Mouse (Mus musculus): Measurements from ENCODE around the gene Wnt8b. TPM values are rescaled to one million over a fixed set of nuclear protein-coding genes. Genes with fewer than 3 reads are reported as not detected.

The Wnt8b gene
- polyA plus RNA-seq, 1 experiment from 2014 or later: 4.0 TPM

DNA sequence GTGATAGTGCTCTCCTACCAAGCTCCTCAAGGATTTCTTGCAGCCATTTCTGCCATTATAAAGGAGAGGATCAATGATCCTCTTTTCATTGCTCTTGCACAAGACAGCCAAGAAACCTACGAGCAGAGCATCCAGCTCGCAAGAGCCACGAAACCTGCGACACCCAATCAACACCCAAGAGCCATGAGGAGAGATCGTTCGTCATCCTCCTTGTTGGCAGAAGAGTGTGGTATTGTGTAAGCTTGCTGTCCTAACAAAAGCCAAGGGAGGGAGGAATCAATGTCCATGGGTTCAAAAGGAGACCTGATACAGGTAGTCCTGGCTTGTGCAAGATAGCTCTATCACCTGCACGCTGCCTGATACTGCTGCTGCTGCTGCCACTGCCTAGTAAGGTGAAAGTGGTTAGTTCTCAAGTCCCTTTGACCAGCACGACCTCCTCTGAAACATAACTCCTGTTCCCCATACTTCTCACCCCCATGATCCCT is 49.5 kb downstream of the Wnt8b start:
- peaks cover 20% of the 10 kb centered on the region for H3K27me3 ChIP-seq (replicated peaks; ENCODE audit: control insufficient read depth, insufficient read depth, low read length)

DNA sequence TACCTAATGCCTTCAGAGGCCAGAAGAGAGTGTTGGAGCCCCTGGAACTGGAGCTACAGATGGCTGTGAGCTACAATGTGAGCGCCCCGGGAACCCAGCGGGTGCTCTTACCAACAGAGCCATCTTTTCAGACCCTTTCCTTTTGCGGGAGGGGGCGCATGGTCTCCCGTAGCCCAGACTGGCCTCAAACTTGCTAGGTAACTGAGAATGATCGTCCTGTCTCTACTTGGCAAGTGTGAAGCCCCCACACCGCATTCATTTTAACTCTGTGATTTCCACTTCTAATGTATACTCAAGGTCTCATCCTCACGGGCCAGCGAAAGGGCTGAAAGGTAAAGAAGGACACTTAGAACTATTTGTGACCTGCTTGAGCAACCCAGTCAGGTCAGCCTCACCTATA is 51.1 kb downstream of the Wnt8b start:
- DNase-seq (ENCODE audit: low spot score) (no peak), ATAC-seq (no peak)
- Histone ChIP-seq H3K36me3 (ENCODE audit: control insufficient read depth, insufficient read depth, low read length) (peaks cover 12% of the 10 kb centered on the region), H3K27ac (ENCODE audit: low read depth, low read length) (no peak overlapping the region), H3K9ac (ENCODE audit: low read length) (no peak overlapping the region), H3K4me1 (ENCODE audit: control insufficient read depth, insufficient read depth, low read length) (peaks cover 3% of the 10 kb centered on the region; the same call in 1 of the 2 replicates), H3K4me2 (ENCODE audit: low read length) (no peak overlapping the region), H3K4me3 (ENCODE audit: low read depth, low read length) (no peak overlapping the region), H3K9me3 (replicated peaks; ENCODE audit: control insufficient read depth, low read length) (0 out of 2 replicates have a peak, but pooled peaks cover 3% of the 10 kb centered on the region), H3K27me3 (replicated peaks; ENCODE audit: control insufficient read depth, insufficient read depth, low read length) (peaks cover 20% of the 10 kb centered on the region)
- 52% methylated on average over 10 of the region's 10 CpGs for WGBS

More for the DNA sequence above, 49.5 kb downstream of the Wnt8b start:
- Histone ChIP-seq H3K4me1 (ENCODE audit: control insufficient read depth, insufficient read depth, low read length) (peaks cover 3% of the 10 kb centered on the region; the same call in 1 of the 2 replicates), H3K9me3 (replicated peaks; ENCODE audit: control insufficient read depth, low read length) (0 out of 2 replicates have a peak, but pooled peaks cover 3% of the 10 kb centered on the region), H3K27ac (ENCODE audit: low read depth, low read length) (no peak overlapping the region), H3K4me3 (ENCODE audit: low read depth, low read length) (no peak overlapping the region), H3K9ac (ENCODE audit: low read length) (no peak overlapping the region), H3K4me2 (ENCODE audit: low read length) (no peak overlapping the region), H3K36me3 (ENCODE audit: control insufficient read depth, insufficient read depth, low read length) (no peaks in the 10 kb centered on the region)
- no peak for ATAC-seq
- WGBS: 89% methylated on average over 8 of the region's 8 CpGs
- no peak for DNase-seq (ENCODE audit: low spot score)

DNA sequence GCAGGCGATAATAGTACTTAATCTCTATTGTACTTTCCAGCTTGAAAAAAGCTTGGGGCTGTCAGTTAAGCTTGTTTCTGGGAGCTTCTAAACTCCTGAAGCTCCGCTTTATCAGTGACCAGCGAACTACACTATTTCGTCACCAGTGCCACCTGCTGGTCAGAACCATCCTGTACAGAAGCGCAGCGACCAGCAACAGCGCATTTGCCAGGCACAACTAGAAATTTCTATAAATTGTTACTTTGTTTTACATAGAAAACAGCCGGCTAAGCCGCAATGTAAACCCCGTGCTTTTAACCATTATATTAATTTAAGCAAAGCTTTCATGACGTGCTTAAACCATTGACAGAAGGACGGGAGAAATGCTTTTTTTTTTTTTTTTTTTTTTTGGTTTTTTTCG is 51.5 kb downstream of the Wnt8b start:
- DNase-seq (ENCODE audit: low spot score) (peak; percentile 91), ATAC-seq (peak; percentile 52; the same call in 1 of the 2 replicates)
- H3K4me3 ChIP-seq (ENCODE audit: low read depth, low read length): no peak overlapping the region
- peaks cover 20% of the 10 kb centered on the region for H3K27me3 ChIP-seq (replicated peaks; ENCODE audit: control insufficient read depth, insufficient read depth, low read length)
- H3K9ac ChIP-seq (ENCODE audit: low read length): no peak overlapping the region
- H3K27ac ChIP-seq (ENCODE audit: low read depth, low read length): no peak overlapping the region
- peaks cover 16% of the 10 kb centered on the region for H3K36me3 ChIP-seq (ENCODE audit: control insufficient read depth, insufficient read depth, low read length)
- peaks cover 3% of the 10 kb centered on the region; the same call in 1 of the 2 replicates for H3K4me1 ChIP-seq (ENCODE audit: control insufficient read depth, insufficient read depth, low read length)
- 0 out of 2 replicates have a peak, but pooled peaks cover 3% of the 10 kb centered on the region for H3K9me3 ChIP-seq (replicated peaks; ENCODE audit: control insufficient read depth, low read length)
- 2% methylated on average over 13 of the region's 13 CpGs for WGBS
- H3K4me2 ChIP-seq (ENCODE audit: low read length): peak overlapping the region; percentile 48; the same call in 1 of the 2 replicates

DNA sequence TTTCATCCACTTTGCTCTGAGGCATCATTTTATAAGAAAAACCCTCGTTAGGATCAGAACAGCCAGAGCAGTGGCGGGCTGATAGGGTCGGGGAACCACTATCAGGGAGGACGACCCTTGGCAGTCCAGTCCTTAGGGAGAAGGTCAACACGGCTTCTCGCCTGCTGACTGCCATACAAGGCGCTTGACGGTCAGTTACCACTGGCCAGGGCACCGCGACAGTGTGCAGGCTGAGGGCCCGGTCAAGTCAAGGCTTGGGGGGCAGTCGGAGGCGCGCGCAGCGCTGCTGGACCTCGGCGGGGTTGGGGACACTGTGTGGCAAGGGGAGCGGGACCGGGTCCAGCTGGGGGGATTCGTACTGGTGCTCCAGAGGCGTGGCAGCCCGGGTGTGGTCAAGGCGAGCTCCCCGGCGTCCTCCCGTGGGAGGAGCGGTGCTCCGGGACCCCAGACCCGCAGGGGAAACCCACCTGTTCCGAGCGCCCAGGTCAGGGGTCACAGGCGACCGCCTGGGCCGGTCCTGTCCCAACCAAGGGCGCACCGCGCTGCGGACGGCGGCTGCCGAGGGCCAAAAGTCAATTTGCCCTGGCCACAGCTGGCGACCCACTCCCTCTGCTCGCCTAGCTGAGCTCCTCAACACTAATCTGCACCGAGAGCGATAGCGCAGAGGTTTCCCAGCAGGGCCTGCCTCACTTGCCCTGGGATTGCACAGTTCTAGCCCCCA is 52.2 kb downstream of the Wnt8b start, which contains the start of gene Sec31b:
Gene Sec31b (minus strand): TSS at position 544 of the 721 bp plus-strand sequence.
- H3K4me3 ChIP-seq (ENCODE audit: low read depth, low read length): peak within 1 kb of the TSS; percentile 28
- H3K36me3 ChIP-seq (ENCODE audit: control insufficient read depth, insufficient read depth, low read length): peaks cover 23% of the 10 kb centered on the region
- no peak within 1 kb of the TSS for H3K27ac ChIP-seq (ENCODE audit: low read depth, low read length)
- H3K27me3 ChIP-seq (replicated peaks; ENCODE audit: control insufficient read depth, insufficient read depth, low read length): peaks cover 20% of the 10 kb centered on the region
- WGBS: under 1% methylated on average over 47 of the region's 47 CpGs
- peaks cover 3% of the 10 kb centered on the region; the same call in 1 of the 2 replicates for H3K4me1 ChIP-seq (ENCODE audit: control insufficient read depth, insufficient read depth, low read length)
- no peak for DNase-seq (ENCODE audit: low spot score)
- ATAC-seq: no peak
- no peaks in the 10 kb centered on the region for H3K9me3 ChIP-seq (replicated peaks; ENCODE audit: control insufficient read depth, low read length)
- peak within 1 kb of the TSS; percentile 48 for H3K4me2 ChIP-seq (ENCODE audit: low read length)
- H3K9ac ChIP-seq (ENCODE audit: low read length): peak within 1 kb of the TSS; percentile 30

DNA sequence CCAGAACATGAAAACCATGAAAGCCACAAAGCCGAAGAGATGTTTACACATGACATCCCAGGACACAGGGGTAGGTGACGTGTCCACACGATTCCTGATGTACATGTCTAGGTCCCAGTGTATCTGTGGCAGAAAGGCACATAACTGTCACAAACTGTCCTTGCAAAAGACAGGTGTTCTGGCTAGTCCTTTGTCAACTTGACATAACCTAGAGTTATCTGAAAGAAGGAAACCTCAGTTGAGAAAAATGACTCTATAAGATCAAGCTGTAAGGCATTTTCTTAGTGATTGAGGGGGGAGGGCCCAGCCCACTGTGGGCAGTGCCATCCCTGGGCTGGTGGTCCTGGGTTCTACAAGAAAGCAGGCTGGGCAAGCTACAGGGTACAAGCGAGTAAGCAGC is 59.5 kb downstream of the Wnt8b start, which contains the start of gene Gm20538:
Gene Gm20538 (minus strand): TSS at position 101 of the 400 bp plus-strand sequence.
- Histone ChIP-seq H3K4me3 (ENCODE audit: low read depth, low read length) (no peak within 1 kb of the TSS), H3K27me3 (replicated peaks; ENCODE audit: control insufficient read depth, insufficient read depth, low read length) (no peaks in the 10 kb centered on the region), H3K36me3 (ENCODE audit: control insufficient read depth, insufficient read depth, low read length) (peaks cover 53% of the 10 kb centered on the region), H3K9me3 (replicated peaks; ENCODE audit: control insufficient read depth, low read length) (no peaks in the 10 kb centered on the region), H3K27ac (ENCODE audit: low read depth, low read length) (no peak within 1 kb of the TSS), H3K4me2 (ENCODE audit: low read length) (no peak within 1 kb of the TSS), H3K4me1 (ENCODE audit: control insufficient read depth, insufficient read depth, low read length) (peaks cover 8% of the 10 kb centered on the region), H3K9ac (ENCODE audit: low read length) (no peak within 1 kb of the TSS)
- ATAC-seq: no peak
- 96% methylated on average over 4 of the region's 4 CpGs for WGBS
- DNase-seq (ENCODE audit: low spot score): no peak

DNA sequence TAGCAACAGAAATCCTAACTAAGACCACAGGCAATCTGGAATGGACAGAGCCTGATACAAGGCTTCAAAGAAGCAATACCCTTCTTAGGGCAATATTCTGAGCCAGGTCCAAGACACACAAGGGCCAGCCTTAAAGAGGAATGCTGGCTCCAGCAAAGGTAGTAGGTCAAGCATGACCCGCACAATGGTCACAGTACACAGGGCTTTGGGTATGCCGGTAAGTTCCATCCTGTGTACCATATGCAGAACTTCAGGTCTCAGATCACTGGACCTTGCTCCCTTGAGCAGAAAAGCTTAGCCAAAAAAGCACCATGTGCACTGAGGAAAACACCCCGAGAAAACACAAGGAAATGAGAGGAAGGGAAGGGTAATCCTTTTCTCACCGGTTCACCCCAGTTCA is 60.0 kb downstream of the Wnt8b start:
- no peaks in the 10 kb centered on the region for H3K27me3 ChIP-seq (replicated peaks; ENCODE audit: control insufficient read depth, insufficient read depth, low read length)
- no peak overlapping the region for H3K27ac ChIP-seq (ENCODE audit: low read depth, low read length)
- H3K9ac ChIP-seq (ENCODE audit: low read length): no peak overlapping the region
- 95% methylated on average over 4 of the region's 4 CpGs for WGBS
- H3K4me1 ChIP-seq (ENCODE audit: control insufficient read depth, insufficient read depth, low read length): peaks cover 8% of the 10 kb centered on the region
- H3K4me2 ChIP-seq (ENCODE audit: low read length): no peak overlapping the region
- no peaks in the 10 kb centered on the region for H3K9me3 ChIP-seq (replicated peaks; ENCODE audit: control insufficient read depth, low read length)
- H3K36me3 ChIP-seq (ENCODE audit: control insufficient read depth, insufficient read depth, low read length): peaks cover 52% of the 10 kb centered on the region
- DNase-seq (ENCODE audit: low spot score) (no peak), ATAC-seq (no peak)
- H3K4me3 ChIP-seq (ENCODE audit: low read depth, low read length): no peak overlapping the region

GRCm38 (mm10) chr19:44554490-44554860 is 61.2 kb downstream of the Wnt8b start:
- 4% methylated on average over 8 of the region's 8 CpGs for WGBS
- Histone ChIP-seq H3K9ac (ENCODE audit: low read length) (peak overlapping the region; percentile 92), H3K4me1 (ENCODE audit: control insufficient read depth, insufficient read depth, low read length) (peaks cover 8% of the 10 kb centered on the region), H3K4me3 (ENCODE audit: low read depth, low read length) (peak overlapping the region; percentile 79), H3K4me2 (ENCODE audit: low read length) (peak overlapping the region; percentile 85), H3K9me3 (replicated peaks; ENCODE audit: control insufficient read depth, low read length) (no peaks in the 10 kb centered on the region), H3K27me3 (replicated peaks; ENCODE audit: control insufficient read depth, insufficient read depth, low read length) (no peaks in the 10 kb centered on the region), H3K36me3 (ENCODE audit: control insufficient read depth, insufficient read depth, low read length) (peaks cover 40% of the 10 kb centered on the region), H3K27ac (ENCODE audit: low read depth, low read length) (no peak overlapping the region)
- ATAC-seq: peak; percentile 18; the same call in 1 of the 2 replicates
- DNase-seq (ENCODE audit: low spot score): no peak

DNA sequence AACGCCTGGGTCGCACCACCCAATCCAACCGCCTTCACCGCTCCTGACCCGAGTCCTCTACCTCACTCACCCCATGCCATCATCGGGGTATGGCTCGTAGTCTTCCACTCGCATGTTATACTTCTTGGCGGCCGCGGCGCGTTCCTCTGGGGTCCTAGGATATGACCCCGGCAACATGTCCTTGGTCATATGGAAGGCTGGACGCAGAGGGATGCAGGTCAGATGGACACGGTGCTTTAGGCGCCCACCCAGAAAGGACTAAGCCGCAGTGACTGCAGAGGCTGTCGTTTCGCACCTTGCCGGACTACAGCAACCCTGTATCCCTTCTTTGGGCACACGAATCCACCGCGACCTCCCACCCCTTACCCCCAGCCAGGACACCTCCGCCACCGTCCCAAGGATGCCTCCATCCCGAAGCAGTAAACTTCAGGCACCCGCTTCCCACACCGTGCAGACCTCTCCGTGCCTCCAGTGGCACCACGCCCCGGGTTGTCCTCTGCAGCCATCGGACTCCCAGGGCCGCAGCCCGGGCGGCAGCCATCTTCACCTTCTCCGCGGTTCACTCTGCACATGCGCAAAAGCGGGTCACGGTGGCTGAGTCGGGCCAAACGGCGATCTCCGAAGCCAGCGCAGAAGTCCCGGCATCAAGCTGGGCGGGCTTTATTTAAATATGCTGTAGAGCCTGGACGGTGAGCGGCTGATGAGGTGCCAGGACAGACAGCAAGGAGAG is 61.8 kb downstream of the Wnt8b start, which contains the start of gene Ndufb8:
Gene Ndufb8 (minus strand): TSS at position 580 of the 730 bp plus-strand sequence.
- Histone ChIP-seq H3K9me3 (replicated peaks; ENCODE audit: control insufficient read depth, low read length) (no peaks in the 10 kb centered on the region), H3K9ac (ENCODE audit: low read length) (peak within 1 kb of the TSS; percentile 92), H3K36me3 (ENCODE audit: control insufficient read depth, insufficient read depth, low read length) (peaks cover 35% of the 10 kb centered on the region), H3K27me3 (replicated peaks; ENCODE audit: control insufficient read depth, insufficient read depth, low read length) (no peaks in the 10 kb centered on the region), H3K27ac (ENCODE audit: low read depth, low read length) (peak within 1 kb of the TSS; percentile 44; the same call in 1 of the 2 replicates), H3K4me3 (ENCODE audit: low read depth, low read length) (peak within 1 kb of the TSS; percentile 79), H3K4me1 (ENCODE audit: control insufficient read depth, insufficient read depth, low read length) (peaks cover 8% of the 10 kb centered on the region), H3K4me2 (ENCODE audit: low read length) (peak within 1 kb of the TSS; percentile 85)
- under 1% methylated on average over 50 of the region's 50 CpGs for WGBS
- DNase-seq (ENCODE audit: low spot score) (peak; percentile 95), ATAC-seq (peak; percentile 90)

Data from forebrain, embryonic 14.5 days (tissue).